Mouse (Mus musculus) cortical plate, adult 2 months (tissue): Measurements from ENCODE around the gene Faim.

ENCODE experiments used
- CTCF ChIP-seq: fragments of 200-500 bp; IDR thresholded peaks from 2 replicates; pipeline ENCODE4 v1.5.1; 2011; ENCODE audit warnings: mild to moderate bottlenecking, control low read depth, low read length; ENCODE audit not compliant: insufficient read depth; ENCODE audit errors: extremely low read depth
- POLR2A ChIP-seq: fragments of 200-500 bp; IDR thresholded peaks from 2 replicates; pipeline ENCODE4 v1.6.1; 2011; ENCODE audit warnings: mild to moderate bottlenecking, low read length, control low read depth; ENCODE audit not compliant: insufficient read depth; ENCODE audit errors: extremely low read depth

DNA sequence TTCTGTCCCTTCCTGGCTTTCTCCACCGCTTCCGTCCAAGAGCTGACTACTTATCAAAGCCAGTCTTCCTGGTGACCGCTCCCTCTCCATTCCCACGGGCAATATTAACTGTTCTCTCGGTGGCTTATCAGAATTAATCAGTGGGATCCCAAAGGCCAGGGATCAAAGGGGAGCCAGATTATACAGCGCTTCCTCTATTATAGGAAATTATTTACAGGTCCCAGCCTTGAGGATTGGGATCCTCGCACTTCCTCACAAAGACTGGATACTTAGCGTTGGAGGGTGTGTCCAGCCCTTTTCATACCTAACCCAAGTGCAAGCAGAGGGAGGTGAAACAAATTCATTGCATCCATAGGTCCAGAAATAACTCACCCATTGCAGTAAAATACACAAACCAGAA, 45.9 kb downstream of the Faim start:
- TF ChIP-seq POLR2A (no peak), CTCF (no peak)
